ENCODE assay signal across 8 mouse cellular contexts in the genomic region with DNA sequence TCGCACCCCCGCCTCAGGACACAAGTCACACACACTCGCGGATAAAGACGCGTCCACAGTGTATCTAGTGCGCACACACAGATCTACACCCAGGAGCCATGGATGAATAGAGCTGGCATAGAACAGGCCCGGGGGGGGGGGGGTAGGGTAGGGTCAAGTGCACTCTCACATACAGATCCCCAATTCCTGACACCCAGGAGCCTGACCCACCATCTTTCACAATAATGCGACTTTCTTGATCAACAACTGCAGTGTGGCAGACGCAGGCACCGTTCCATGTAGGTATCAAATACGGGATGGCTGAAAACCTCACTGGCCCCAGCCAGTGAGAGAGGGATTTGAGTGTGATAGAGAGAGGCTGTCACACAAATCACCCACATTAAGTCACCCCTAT. TPM values are rescaled to one million over a fixed set of nuclear protein-coding genes. Genes with fewer than 3 reads are reported as not detected.
A peak's percentile ranks its signal among the peaks of the same experiment; 100 is the strongest.
DNase-seq lines count a peak whose midpoint lies in the region; ATAC-seq and TF ChIP-seq lines count a peak whose summit lies in the region.

No protein-coding gene starts in this region.

- peak overlapping the region; percentile 81 for H3K4me3 ChIP-seq in gastrocnemius, adult 2 months
- peak overlapping the region; percentile 72 for H3K4me3 ChIP-seq in testis, adult 2 months (ENCODE audit: control insufficient read depth, low read depth, low read length)
- peak overlapping the region; percentile 55 for H3K4me3 ChIP-seq in liver, embryonic 11.5 days (ENCODE audit: low read depth, low read length)

- peak; percentile 29 for DNase-seq in gastrocnemius, adult 2 months
- no peak for DNase-seq in gastrocnemius, adult 8-10 months (ENCODE audit: low spot score in 2 of 2)
- DNase-seq in testis, postnatal 14 days (ENCODE audit: low spot score): no peak
- no peak for DNase-seq in liver, embryonic 11.5 days (ENCODE audit: low spot score)
- no peak for DNase-seq in urinary bladder, postnatal 14 days (ENCODE audit: low spot score)
- DNase-seq in frontal cortex, postnatal 10 days (ENCODE audit: low spot score in 2 of 2): no peak
- DNase-seq in ovary, adult 18-20 months (ENCODE audit: low spot score): no peak

- intact Hi-C loops in gastrocnemius, adult 2 months (cut with DNase I): no loop called here

- TF ChIP-seq CTCF in gastrocnemius, adult 2 months (IDR thresholded peaks at IDR 0.05): no peak
- TF ChIP-seq CTCF in testis, adult 2 months (IDR thresholded peaks at IDR 0.05; ENCODE audit: control insufficient read depth, insufficient read depth, insufficient replicate concordance, low read depth, low read length): no peak

- H3K27ac ChIP-seq in gastrocnemius, adult 2 months: peak overlapping the region; percentile 88
- H3K27ac ChIP-seq in testis, adult 2 months (ENCODE audit: control insufficient read depth, insufficient read depth, low read depth, low read length): no peak overlapping the region
- no peak overlapping the region for H3K27ac ChIP-seq in liver, embryonic 11.5 days (ENCODE audit: low read depth, low read length)

- no peaks in the 10 kb centered on the region for H3K9me3 ChIP-seq in liver, embryonic 11.5 days (ENCODE audit: control insufficient read depth, low read length)

- H3K36me3 ChIP-seq in testis, adult 2 months (ENCODE audit: control insufficient read depth, insufficient read depth, low read length): no peaks in the 10 kb centered on the region
- H3K36me3 ChIP-seq in liver, embryonic 11.5 days (ENCODE audit: control insufficient read depth, insufficient read depth, low read length): peaks cover 1% of the 10 kb centered on the region; the same call in 1 of the 2 replicates

- H3K4me2 ChIP-seq in liver, embryonic 11.5 days: peak overlapping the region; percentile 89

- ATAC-seq in liver, embryonic 11.5 days (replicated peaks; ENCODE audit: low FRiP score): peak; percentile 29; the same call in 1 of the 2 replicates

- WGBS in liver, embryonic 11.5 days: 5% methylated on average over 12 of the region's 12 CpGs

- no peaks in the 10 kb centered on the region for H3K27me3 ChIP-seq in testis, adult 2 months (ENCODE audit: control insufficient read depth, insufficient read depth, low read length)
- H3K27me3 ChIP-seq in liver, embryonic 11.5 days (replicated peaks; ENCODE audit: control insufficient read depth, insufficient read depth, low read length): peaks cover 25% of the 10 kb centered on the region

- peaks cover 15% of the 10 kb centered on the region for H3K4me1 ChIP-seq in testis, adult 2 months (ENCODE audit: control insufficient read depth, insufficient read depth, low read length)
- H3K4me1 ChIP-seq in liver, embryonic 11.5 days (replicated peaks; ENCODE audit: control insufficient read depth, insufficient read depth, low read length): peaks cover 22% of the 10 kb centered on the region

- H3K9ac ChIP-seq in liver, embryonic 11.5 days (ENCODE audit: low read depth, low read length): peak overlapping the region; percentile 57; the same call in 1 of the 2 replicates

- no peak for TF ChIP-seq POLR2A in testis, adult 2 months (IDR thresholded peaks at IDR 0.05; ENCODE audit: control insufficient read depth, low read depth, low read length)

RNA-seq across cellular contexts. Expression of a gene that starts 31.6 kb away (rescaled TPM):
- total RNA-seq in gastrocnemius, adult 2 months (2021): 10 to 100 TPM in 1 of 2 experiments, 1 to 10 TPM in 1; 9.5 to 19.8 TPM
- total RNA-seq in gastrocnemius, adult 8-10 months (2022): 10 to 100 TPM; 10.5 to 22.2 (median 13.8) TPM
- 3.1 and 4.8 TPM in 2 replicates for polyA plus RNA-seq in testis, adult 2 months (2012; rRNA removed)
- polyA plus RNA-seq in liver, embryonic 11.5 days (2014; fragmentation: Nextera tagmentation; extraction: Ambion mirVana): 14.6 and 17.0 TPM in 2 replicates

RNA-seq across cellular contexts. Expression of a gene that starts 37.1 kb away (rescaled TPM):
- 10 to 100 TPM; 20.9 to 33.3 TPM for total RNA-seq in gastrocnemius, adult 2 months (2021)
- total RNA-seq in gastrocnemius, adult 8-10 months (2022): 10 to 100 TPM; 33.5 to 44.3 (median 38.1) TPM
- 2.8 and 3.0 TPM in 2 replicates for polyA plus RNA-seq in testis, adult 2 months (2012; rRNA removed)
- 4.5 and 5.4 TPM in 2 replicates for polyA plus RNA-seq in liver, embryonic 11.5 days (2014; fragmentation: Nextera tagmentation; extraction: Ambion mirVana)
